In the genomic region with DNA sequence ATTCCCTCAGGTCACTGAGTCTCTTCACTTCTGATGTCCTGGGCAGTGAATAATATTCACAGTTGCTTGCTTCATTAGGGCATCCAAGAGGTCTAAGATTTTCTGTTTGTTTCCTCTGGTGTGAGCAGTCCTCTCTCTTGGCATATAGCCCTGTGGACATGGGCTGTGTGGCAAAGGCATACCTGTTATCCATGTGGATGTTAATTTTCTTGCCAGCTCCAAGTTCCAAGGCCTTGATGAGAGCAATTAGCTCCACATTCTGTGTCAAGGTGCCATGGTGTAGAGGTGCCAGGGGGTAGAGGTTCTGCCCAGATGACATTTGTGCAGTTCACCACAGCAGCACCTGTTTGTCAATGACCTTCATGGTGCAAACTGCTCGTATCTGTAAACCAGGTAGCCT, we compare ENCODE assay signal across 16 mouse cellular contexts.
"Had no signal": no experiment of that assay in that cellular context is flagged by ENCODE, and none has a peak within 500 bp of the region (broad histone marks: within the 10 kb centered on the region; RNA-seq: fewer than 3 reads in every experiment).

No protein-coding gene starts in this region.

- H3K27me3 ChIP-seq: neural tube, embryonic 13.5 days; neural tube, embryonic 15.5 days; stomach, embryonic 15.5 days had no signal

- H3K27ac ChIP-seq: neural tube, embryonic 13.5 days; neural tube, embryonic 15.5 days; stomach, embryonic 15.5 days; stomach, postnatal 0 days had no signal

- H3K4me1 ChIP-seq: neural tube, embryonic 13.5 days; neural tube, embryonic 15.5 days; stomach, embryonic 15.5 days had no signal

- DNase-seq: retina, postnatal 1 day; right cerebral cortex, adult 18-20 months; right cerebral cortex, postnatal 14 days; right cerebral cortex, postnatal 25 days; right cerebral cortex, postnatal 4 days; spleen, adult 18-20 months; thymus, adult 18-20 months; thymus, adult 2 months; thymus, postnatal 14 days; thymus, postnatal 25 days; thymus, postnatal 36 days; thymus, postnatal 4 days had no signal

- H3K4me3 ChIP-seq: neural tube, embryonic 13.5 days; neural tube, embryonic 15.5 days; stomach, embryonic 15.5 days had no signal
